Mouse (Mus musculus) MEL (cell line): ENCODE data around the gene Atp6v1a. TPM values are rescaled to one million over a fixed set of nuclear protein-coding genes. Genes with fewer than 3 reads are reported as not detected.

Source experiments
- DNase-seq: peaks from one replicate; pipeline ENCODE4 v3.0.0; 2011; ENCODE audit warnings: low read depth, low spot score
- H3K27ac ChIP-seq: 2 replicates; pipeline ENCODE4 v1.5.1; 2012; ENCODE audit warnings: low read depth, mild to moderate bottlenecking, control low read depth, low read length, moderate library complexity; ENCODE audit not compliant: control insufficient read depth
- H3K27me3 ChIP-seq, 2 experiments: fragments of 150-350 bp in 1 of 2; sonication (generic) in 1 of 2; 2 replicates each; pipeline ENCODE4 v1.6.1; 2012; ENCODE audit warnings: low read length in 2 of 2, mild to moderate bottlenecking in 2 of 2, improper control_type of control experiment in 1 of 2, moderate library complexity in 1 of 2; ENCODE audit not compliant: insufficient read depth in 2 of 2, control insufficient read depth in 1 of 2
- H3K36me3 ChIP-seq, 2 experiments: 2 replicates each; pipeline ENCODE4 v1.6.1; 2012 to 2014; ENCODE audit warnings: low read length in 2 of 2, improper control_type of control experiment in 1 of 2, inconsistent platforms in 1 of 2, mild to moderate bottlenecking in 1 of 2; ENCODE audit not compliant: insufficient read depth in 2 of 2, control insufficient read depth in 1 of 2
- H3K4me1 ChIP-seq, 2 experiments: fragments of 150-350 bp in 1 of 2; sonication (generic) in 1 of 2; 2 replicates each; pipeline ENCODE4 v1.6.1; 2012; ENCODE audit warnings: low read length in 2 of 2, improper control_type of control experiment in 1 of 2, mild to moderate bottlenecking in 1 of 2; ENCODE audit not compliant: insufficient read depth in 2 of 2, control insufficient read depth in 1 of 2
- H3K4me3 ChIP-seq, 2 experiments: fragments of 150-350 bp in 1 of 2; sonication (generic) in 1 of 2; 2 replicates each; pipeline ENCODE4 v1.5.1; 2012; ENCODE audit warnings: low read depth in 2 of 2, low read length in 2 of 2, mild to moderate bottlenecking in 2 of 2, moderate library complexity in 2 of 2, control low read depth in 1 of 2, improper control_type of control experiment in 1 of 2; ENCODE audit not compliant: control insufficient read depth in 1 of 2, insufficient read depth in 1 of 2
- H3K79me2 ChIP-seq: 2 replicates; pipeline ENCODE4 v1.6.1; 2012; ENCODE audit warnings: mild to moderate bottlenecking, low read length, moderate library complexity; ENCODE audit not compliant: control insufficient read depth, poor library complexity, insufficient read depth
- H3K9ac ChIP-seq: 2 replicates; pipeline ENCODE4 v1.6.1; 2012; ENCODE audit warnings: low read depth, mild to moderate bottlenecking, control low read depth, low read length, moderate library complexity; ENCODE audit not compliant: control insufficient read depth, poor library complexity, severe bottlenecking
- H3K9me3 ChIP-seq: fragments of 150-350 bp; sonication (generic); replicated peaks from 2 replicates; pipeline ENCODE4 v1.6.1; 2012; ENCODE audit warnings: mild to moderate bottlenecking, low read length, improper control_type of control experiment, moderate library complexity; ENCODE audit not compliant: insufficient read depth
- BHLHE40 ChIP-seq: IDR thresholded peaks from 2 replicates; pipeline ENCODE4 v1.6.1; 2012; ENCODE audit warnings: low read depth, mild to moderate bottlenecking, inconsistent platforms, low read length, improper control_type of control experiment, borderline replicate concordance
- CHD1 ChIP-seq: IDR thresholded peaks from 2 replicates; pipeline ENCODE4 v1.6.1; 2012; ENCODE audit warnings: low read depth, mild to moderate bottlenecking, inconsistent platforms, low read length, improper control_type of control experiment
- EP300 ChIP-seq, 2 experiments: IDR thresholded peaks; 2 replicates each; pipeline ENCODE4 v1.6.1; 2011; ENCODE audit warnings: improper control_type of control experiment in 2 of 2, low read length in 2 of 2, low read depth in 1 of 2, mild to moderate bottlenecking in 1 of 2
- GATA1 ChIP-seq: IDR thresholded peaks from 2 replicates; pipeline ENCODE4 v1.6.1; 2011; ENCODE audit warnings: low read depth, low read length, improper control_type of control experiment
- KAT2A ChIP-seq: conservative IDR thresholded peaks from 2 replicates; pipeline ENCODE4 v1.6.1; 2012; ENCODE audit warnings: low read depth, low read length, improper control_type of control experiment, inconsistent platforms
- MAFK ChIP-seq: IDR thresholded peaks from 2 replicates; pipeline ENCODE4 v1.6.1; 2011; ENCODE audit warnings: low read depth, mild to moderate bottlenecking, low read length, improper control_type of control experiment, borderline replicate concordance
- MAZ ChIP-seq: IDR thresholded peaks from 2 replicates; pipeline ENCODE4 v1.6.1; 2012; ENCODE audit warnings: low read depth, mild to moderate bottlenecking, inconsistent platforms, low read length, improper control_type of control experiment
- MEF2A ChIP-seq: IDR thresholded peaks from 2 replicates; pipeline ENCODE4 v1.6.1; 2014; ENCODE audit warnings: low read depth, mild to moderate bottlenecking, inconsistent platforms, low read length, improper control_type of control experiment; ENCODE audit not compliant: poor library complexity, insufficient replicate concordance, severe bottlenecking; ENCODE audit errors: extremely low read depth
- MYC ChIP-seq: IDR thresholded peaks from 2 replicates; pipeline ENCODE4 v1.6.1; 2011; ENCODE audit warnings: low read depth, mild to moderate bottlenecking, low read length, improper control_type of control experiment, moderate library complexity
- NRF1 ChIP-seq: IDR thresholded peaks from 2 replicates; pipeline ENCODE4 v1.6.1; 2014; ENCODE audit warnings: low read depth, mild to moderate bottlenecking, inconsistent platforms, low read length, improper control_type of control experiment, moderate library complexity; ENCODE audit not compliant: poor library complexity, insufficient read depth, severe bottlenecking
- POLR2AphosphoS2 ChIP-seq: IDR thresholded peaks from 2 replicates; pipeline ENCODE4 v1.6.1; 2011; ENCODE audit warnings: low read length, improper control_type of control experiment
- POLR2AphosphoS5 ChIP-seq: IDR thresholded peaks from 2 replicates; pipeline ENCODE4 v1.6.1; 2012; ENCODE audit warnings: low read depth, borderline replicate concordance, mild to moderate bottlenecking, inconsistent platforms, low read length, moderate library complexity, mixed read lengths
- SMC3 ChIP-seq: IDR thresholded peaks from 2 replicates; pipeline ENCODE4 v1.6.1; 2011; ENCODE audit warnings: low read depth, low read length, improper control_type of control experiment
- USF1 ChIP-seq: IDR thresholded peaks from 2 replicates; pipeline ENCODE4 v1.6.1; 2014; ENCODE audit warnings: low read depth, mild to moderate bottlenecking, inconsistent platforms, low read length, improper control_type of control experiment, moderate library complexity
- ZMIZ1 ChIP-seq: IDR thresholded peaks from 2 replicates; pipeline ENCODE4 v1.6.1; 2012; ENCODE audit warnings: low read depth, mild to moderate bottlenecking, inconsistent platforms, low read length, improper control_type of control experiment, moderate library complexity
- ZNF384 ChIP-seq: IDR thresholded peaks from 2 replicates; pipeline ENCODE4 v1.6.1; 2012; ENCODE audit warnings: low read depth, mild to moderate bottlenecking, inconsistent platforms, low read length, improper control_type of control experiment
- polyA plus RNA-seq, 2 experiments: library from polyadenylated mRNA; stranded (reverse) in 1 of 2; unstranded in 1 of 2; fragments of >175 nt in 1 of 2; fragments of >200 nt in 1 of 2; gene quantifications; 2 replicates each; pipeline versions ENCODE4 v1.2.1 to v1.2.4; 2012; ENCODE audit warnings: low replicate concordance in 2 of 2, low read depth in 1 of 2; ENCODE audit not compliant: insufficient read length in 2 of 2, insufficient read depth in 1 of 2, missing spikeins in 1 of 2
- total RNA-seq: library from RNA; depleted of rRNA; stranded (reverse); fragments of 300-350 nt; gene quantifications from 2 replicates; pipeline ENCODE4 v1.2.3, GENCODE M21; 2012

Gene Atp6v1a
- total and polyA plus RNA-seq, 3 experiments, result 34.9 to 38.5 TPM; not detected in 1

DNA sequence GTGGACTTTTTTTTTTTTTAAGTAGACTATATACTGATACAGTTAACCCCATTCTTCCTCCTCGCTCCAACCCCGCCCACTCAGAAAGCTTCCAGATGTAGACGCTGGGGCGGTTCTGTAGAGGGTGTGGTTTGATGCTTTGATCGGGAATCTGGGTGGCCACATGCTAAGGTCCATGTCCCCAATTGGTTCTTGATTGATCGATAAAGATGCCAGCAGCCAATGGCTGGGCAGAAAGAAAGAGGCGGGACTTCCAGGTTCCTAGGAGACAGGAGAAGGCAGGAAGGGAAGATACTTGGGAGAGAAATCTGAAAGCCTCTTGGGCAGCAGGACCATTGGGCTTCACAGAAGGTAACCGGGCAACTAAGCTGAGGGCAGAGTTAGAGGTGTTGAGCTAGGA is 83.7 kb downstream of the Atp6v1a start:
- Histone ChIP-seq H3K4me3 (no peak overlapping the region), H3K36me3 (peaks cover 0 to 4% of the 10 kb centered on the region in 2 experiments; a peak in 1 of 4 replicates), H3K4me1 (peaks cover 0 to 6% of the 10 kb centered on the region in 2 experiments; a peak in 1 of 4 replicates), H3K27me3 (no peaks in the 10 kb centered on the region), H3K79me2 (no peaks in the 10 kb centered on the region), H3K9ac (no peak overlapping the region), H3K9me3 (no peaks in the 10 kb centered on the region), H3K27ac (no peak overlapping the region)
- DNase-seq, result peak; percentile 73
- TF ChIP-seq ZNF384 (0 out of 2 replicates have a peak, but pooled peaks have one; percentile 45), SMC3 (no peak), ZMIZ1 (no peak), MAFK (no peak), KAT2A (no peak), MEF2A (no peak), GATA1 (peak; percentile 40), MYC (no peak), CHD1 (no peak), POLR2AphosphoS2 (no peak)

DNA sequence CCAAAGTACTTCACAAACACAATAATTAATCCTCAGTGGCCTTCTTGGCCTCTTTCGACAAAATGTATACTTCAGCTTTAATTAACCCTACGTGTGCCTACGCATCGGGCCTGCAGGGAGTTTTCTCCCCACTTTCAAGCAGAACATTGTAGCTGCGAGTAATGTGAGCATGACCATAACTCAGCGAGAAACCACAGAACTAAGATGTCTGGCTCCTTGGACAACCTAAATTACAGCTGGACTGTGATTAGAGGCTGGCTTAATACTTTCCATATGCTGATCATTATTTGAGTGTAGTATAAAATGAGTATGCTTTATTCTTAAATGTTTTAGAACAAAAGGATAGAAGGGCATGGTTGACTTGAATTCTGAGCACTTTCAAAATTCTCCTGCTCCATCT is 86.2 kb downstream of the Atp6v1a start:
- Histone ChIP-seq H3K79me2 (no peaks in the 10 kb centered on the region), H3K4me3 (no peak overlapping the region), H3K9ac (no peak overlapping the region), H3K9me3 (no peaks in the 10 kb centered on the region), H3K4me1 (peaks cover 0 to 6% of the 10 kb centered on the region in 2 experiments; a peak in 1 of 4 replicates), H3K36me3 (peaks cover 0 to 2% of the 10 kb centered on the region in 2 experiments; a peak in 1 of 4 replicates), H3K27ac (no peak overlapping the region), H3K27me3 (no peaks in the 10 kb centered on the region)
- TF ChIP-seq POLR2AphosphoS2 (no peak), BHLHE40 (no peak), MAZ (no peak), USF1 (no peak), EP300 (IDR thresholded peaks at IDR 0.05; ENCODE audit: low read depth in 1 of 2, low read length in 2 of 2) (no peak), NRF1 (no peak), POLR2AphosphoS5 (no peak)
- no peak for DNase-seq
